Mouse (Mus musculus): Measurements from ENCODE around the gene Hmgcll1.

DNA sequence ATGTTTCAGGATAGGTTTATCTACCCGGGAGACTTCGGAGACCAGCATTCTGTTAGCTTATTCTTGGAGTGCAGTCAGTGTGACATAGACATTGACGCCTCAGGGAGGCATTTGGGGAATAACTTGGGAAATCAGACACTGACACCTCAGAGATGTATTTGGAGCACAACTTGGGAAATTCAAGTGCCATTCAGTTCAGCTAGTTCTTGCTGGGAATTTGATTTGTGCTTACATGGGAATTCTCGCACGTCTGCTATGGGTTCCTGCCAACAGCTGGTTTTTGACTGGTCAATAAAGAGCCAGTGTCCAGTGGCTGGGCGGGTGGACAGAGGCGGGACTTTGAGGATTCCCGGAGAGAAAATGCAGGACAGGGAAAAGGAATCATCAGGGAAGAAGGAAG lies 147.8 kb downstream of the Hmgcll1 start:
- TF ChIP-seq CTCF (IDR thresholded peaks at IDR 0.05): no peak
- no peak for TF ChIP-seq EP300 (IDR thresholded peaks at IDR 0.05)

Measured in lung, postnatal 0 days (tissue).